9 mouse cellular contexts compared by ENCODE assay signal in genomic region chr2:157201081-157201830, GRCm38 (mm10). TPM values are rescaled to one million over a fixed set of nuclear protein-coding genes. Genes with fewer than 3 reads are reported as not detected.
DNase-seq lines count a peak whose midpoint lies in the region; ATAC-seq and TF ChIP-seq lines count a peak whose summit lies in the region.
"Had no signal": no experiment of that assay in that cellular context is flagged by ENCODE, and none has a peak within 500 bp of the region (broad histone marks: within the 10 kb centered on the region; RNA-seq: fewer than 3 reads in every experiment).

No protein-coding gene starts in this region.

- WGBS in kidney, embryonic 16.5 days: 78% methylated on average over 6 of the region's 6 CpGs
- WGBS in forebrain, embryonic 11.5 days: 88% methylated on average over 6 of the region's 6 CpGs

- H3K36me3 ChIP-seq in kidney, embryonic 16.5 days (ENCODE audit: insufficient read depth, low read length): peaks cover 26% of the 10 kb centered on the region
- H3K36me3 ChIP-seq in forebrain, embryonic 11.5 days (ENCODE audit: control insufficient read depth, insufficient read depth, low read length): peaks cover 15% of the 10 kb centered on the region; the same call in 1 of the 2 replicates

- no peak for TF ChIP-seq CTCF in cortical plate, adult 2 months (IDR thresholded peaks at IDR 0.05; ENCODE audit: extremely low read depth, insufficient read depth, low read length)

- 0 out of 2 replicates have a peak overlapping the region, but pooled peaks have one; percentile 14 for H3K4me3 ChIP-seq in cortical plate, adult 2 months (ENCODE audit: insufficient read depth, low read length)
- no peak overlapping the region for H3K4me3 ChIP-seq in kidney, embryonic 16.5 days (ENCODE audit: low read length)
- no peak overlapping the region for H3K4me3 ChIP-seq in forebrain, embryonic 11.5 days (ENCODE audit: low read depth, low read length)
- H3K4me3 ChIP-seq: embryonic facial prominence, embryonic 15.5 days had no signal

- TF ChIP-seq POLR2A in cortical plate, adult 2 months (IDR thresholded peaks at IDR 0.05; ENCODE audit: extremely low read depth, insufficient read depth, low read length): no peak

- no peaks in the 10 kb centered on the region for H3K27me3 ChIP-seq in kidney, embryonic 16.5 days (ENCODE audit: insufficient read depth, low read length)
- no peaks in the 10 kb centered on the region for H3K27me3 ChIP-seq in forebrain, embryonic 11.5 days (ENCODE audit: control insufficient read depth, insufficient read depth, low read length)
- H3K27me3 ChIP-seq: embryonic facial prominence, embryonic 15.5 days had no signal

- no peak overlapping the region for H3K9ac ChIP-seq in kidney, embryonic 16.5 days (replicated peaks; ENCODE audit: low read length)
- no peak overlapping the region for H3K9ac ChIP-seq in forebrain, embryonic 11.5 days (ENCODE audit: low read length)
- H3K9ac ChIP-seq: embryonic facial prominence, embryonic 15.5 days had no signal

- H3K4me1 ChIP-seq in cortical plate, adult 2 months (ENCODE audit: control insufficient read depth, insufficient read depth, low read length): no peaks in the 10 kb centered on the region
- peaks cover 19% of the 10 kb centered on the region for H3K4me1 ChIP-seq in kidney, embryonic 16.5 days (ENCODE audit: insufficient read depth, low read length)
- peaks cover 4% of the 10 kb centered on the region; the same call in 1 of the 2 replicates for H3K4me1 ChIP-seq in forebrain, embryonic 11.5 days (replicated peaks; ENCODE audit: control insufficient read depth, insufficient read depth, low read length)

- peak; percentile 10 to 31 for DNase-seq in urinary bladder, postnatal 36 days (ENCODE audit: low spot score in 2 of 2)
- no peak for DNase-seq in urinary bladder, postnatal 4 days (ENCODE audit: low spot score in 2 of 2)
- peak; percentile 75 for DNase-seq in naive thymus-derived CD4-positive, alpha-beta T cell, adult 2 months (ENCODE audit: low read depth)
- no peak for DNase-seq in forebrain, embryonic 11.5 days (ENCODE audit: low spot score)
- no peak for DNase-seq in layer of hippocampus, postnatal 25 days (ENCODE audit: extremely low spot score in 1 of 2, low spot score in 1 of 2)

- no peak overlapping the region for H3K27ac ChIP-seq in cortical plate, adult 2 months (ENCODE audit: insufficient read depth, low read length)
- peak overlapping the region; percentile 48 for H3K27ac ChIP-seq in kidney, embryonic 16.5 days (ENCODE audit: low read length)
- no peak overlapping the region for H3K27ac ChIP-seq in forebrain, embryonic 11.5 days (ENCODE audit: low read depth, low read length)
- H3K27ac ChIP-seq: embryonic facial prominence, embryonic 15.5 days had no signal

- ATAC-seq in kidney, embryonic 16.5 days (ENCODE audit: low FRiP score, low TSS enrichment): no peak
- ATAC-seq in megakaryocyte-erythroid progenitor cell, adult 5-6 weeks (replicated peaks; ENCODE audit: low FRiP score, low TSS enrichment, poor library complexity, severe bottlenecking): no peak
- ATAC-seq in forebrain, embryonic 11.5 days (replicated peaks; ENCODE audit: low FRiP score): no peak

- H3K9me3 ChIP-seq in kidney, embryonic 16.5 days (ENCODE audit: low read length): no peaks in the 10 kb centered on the region
- H3K9me3 ChIP-seq in forebrain, embryonic 11.5 days (ENCODE audit: control insufficient read depth, low read length): no peaks in the 10 kb centered on the region
- H3K9me3 ChIP-seq: embryonic facial prominence, embryonic 15.5 days had no signal

- 0 out of 2 replicates have a peak overlapping the region, but pooled peaks have one; percentile 2 for H3K4me2 ChIP-seq in kidney, embryonic 16.5 days (replicated peaks; ENCODE audit: low read depth, low read length)
- H3K4me2 ChIP-seq in forebrain, embryonic 11.5 days (ENCODE audit: low read depth, low read length, severe bottlenecking): no peak overlapping the region
- H3K4me2 ChIP-seq: embryonic facial prominence, embryonic 15.5 days had no signal

RNA-seq across cellular contexts. Expression of gene Rbl1, which starts 3.1 kb away (rescaled TPM):
- polyA plus RNA-seq in cortical plate, adult 2 months (2012; rRNA removed): 1.5 and 2.0 TPM in 2 replicates
- 22.3 and 23.5 TPM in 2 replicates for polyA plus RNA-seq in kidney, embryonic 16.5 days (2015; fragmentation: Nextera tagmentation; extraction: Ambion mirVana)
- total RNA-seq in megakaryocyte-erythroid progenitor cell, adult 5-6 weeks (2014; fragmentation: Nextera tagmentation): 61.3 and 76.0 TPM in 2 replicates
- 78.7 and 83.2 TPM in 2 replicates for total RNA-seq in megakaryocyte-erythroid progenitor cell, adult 5-6 weeks (2017)
- 41.3 and 43.2 TPM in 2 replicates for polyA plus RNA-seq in forebrain, embryonic 11.5 days (2014; fragmentation: Nextera tagmentation; extraction: Ambion mirVana)
- total RNA-seq in layer of hippocampus, postnatal 25 days (2021): 1 to 10 TPM; 1.3 to 2.2 TPM

Comparison
In these comparisons a context has a peak if more than half of its experiments do, and no peak if none do; other contexts are left out.
1. DNase-seq: peak in urinary bladder, postnatal 36 days (2 of 2) and naive thymus-derived CD4-positive, alpha-beta T cell, adult 2 months (single experiment); none in urinary bladder, postnatal 4 days (0 of 2), forebrain, embryonic 11.5 days (single experiment) and layer of hippocampus, postnatal 25 days (0 of 2).